Mouse (Mus musculus): Measurements from ENCODE around the gene Asah2.
"Not testable (repeated sequence)": the region's sequence is repeated elsewhere in the genome, so short reads cannot be mapped to it uniquely, and the experiment has no call there.

Gene Asah2

GRCm38 (mm10) chr19:32102294-32102975 lies 5.6 kb downstream of the Asah2 start:
- no peak for DNase-seq

DNA sequence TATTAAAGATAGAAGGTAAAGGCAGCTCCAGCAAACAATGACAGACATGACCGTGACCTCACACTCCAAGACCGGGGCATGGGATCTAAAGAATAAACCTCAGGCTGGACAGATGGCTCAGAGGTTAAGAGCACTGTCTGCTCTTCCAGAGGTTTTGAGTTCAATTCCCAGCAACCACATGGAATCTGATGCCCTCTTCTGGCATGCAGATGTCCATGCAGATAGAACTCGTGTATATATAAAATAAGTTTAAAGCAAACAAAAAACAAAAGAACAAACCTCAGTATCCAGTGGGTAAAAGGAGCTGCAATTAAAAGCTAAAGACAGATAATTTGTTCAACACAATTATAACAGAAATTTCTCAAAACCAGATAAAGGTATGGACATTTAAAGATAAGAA lies 9.4 kb downstream of the Asah2 start:
- no peak for DNase-seq

- DNase-seq: no peak
These were observed 15.7 kb downstream of the Asah2 start for GRCm38 (mm10) chr19:32092358-32092757.

DNA sequence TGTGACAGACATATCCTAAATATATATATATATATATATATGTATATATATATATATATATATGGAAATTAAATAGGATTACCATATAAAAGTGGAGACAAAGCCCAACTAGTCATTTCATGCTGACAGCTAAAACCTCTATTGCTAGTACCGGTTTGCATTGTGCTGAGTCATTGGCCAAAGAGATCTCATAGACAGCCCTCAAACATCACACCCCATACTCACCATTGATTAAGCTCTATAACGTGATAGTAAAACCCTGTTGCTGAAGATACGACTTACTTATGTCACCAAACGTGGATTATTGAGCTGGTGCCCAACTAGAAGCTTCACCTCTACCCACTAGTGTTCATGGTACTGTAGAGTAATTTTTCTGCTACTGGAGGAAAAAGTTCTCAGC lies 17.2 kb downstream of the Asah2 start:
- no peak for DNase-seq

DNA sequence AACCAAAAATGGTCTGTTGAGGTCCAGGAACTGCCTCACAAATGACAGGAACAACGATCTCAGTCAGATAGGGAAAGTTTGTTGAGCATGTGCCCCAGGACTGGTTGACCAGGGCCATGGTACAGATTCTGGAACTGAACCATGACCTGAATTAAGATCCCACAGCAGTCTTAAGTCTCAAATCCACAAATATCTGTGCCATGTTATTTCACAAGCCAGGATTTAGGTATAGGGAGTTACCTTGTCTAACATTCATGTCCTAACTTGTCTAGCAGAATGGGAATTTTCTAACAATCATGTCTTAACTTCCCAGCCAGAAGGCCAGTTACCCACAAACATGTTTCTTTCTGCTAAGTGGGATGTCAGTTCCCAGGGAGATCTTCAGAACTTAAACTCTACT lies 19.4 kb downstream of the Asah2 start:
- DNase-seq: no peak

- DNase-seq: no peak
These were observed 20.1 kb downstream of the Asah2 start for GRCm38 (mm10) chr19:32087736-32088470.

GRCm38 (mm10) chr19:32084813-32085212 lies 23.2 kb downstream of the Asah2 start:
- not testable (repeated sequence) for DNase-seq

GRCm38 (mm10) chr19:32070340-32070739 lies 37.7 kb downstream of the Asah2 start:
- DNase-seq: no peak

DNA sequence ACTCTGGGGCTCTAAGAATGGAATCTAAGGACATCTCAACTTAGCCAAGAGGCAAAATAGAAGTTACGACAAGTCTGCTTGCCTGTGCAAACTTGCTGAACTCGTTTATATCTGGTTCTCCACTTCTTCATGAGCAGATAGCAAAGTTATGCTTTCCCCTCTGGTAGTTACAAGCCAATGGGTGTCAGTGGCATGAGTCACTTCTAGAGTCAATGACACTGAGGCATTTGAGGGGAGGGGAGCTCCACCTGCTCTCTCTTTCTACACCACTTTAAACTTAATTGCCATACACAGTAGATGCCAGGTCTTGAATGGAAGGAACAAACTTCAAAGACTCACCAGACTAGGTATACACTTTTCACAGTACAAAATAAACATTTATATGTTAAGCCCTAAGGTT lies 38.4 kb downstream of the Asah2 start:
- DNase-seq: no peak

DNA sequence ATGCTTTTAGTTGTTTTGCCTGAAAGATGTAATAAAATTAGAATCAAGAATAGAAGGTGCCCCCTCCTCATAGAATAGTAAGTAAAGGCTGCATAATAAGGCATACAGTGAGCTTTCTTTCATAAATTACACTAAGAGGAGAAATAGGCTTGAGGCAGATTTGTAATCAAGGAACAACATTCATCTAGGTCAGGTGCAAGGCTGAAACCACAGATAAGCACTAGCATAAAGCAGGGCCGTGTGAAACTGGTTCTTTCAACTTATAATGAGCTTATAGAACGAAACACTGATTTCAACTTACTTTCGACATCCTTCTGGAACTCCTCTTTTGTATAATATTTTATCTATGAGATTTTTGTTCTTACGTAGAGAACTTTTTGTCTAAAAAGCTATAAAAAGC lies 40.3 kb downstream of the Asah2 start:
- DNase-seq: no peak

DNA sequence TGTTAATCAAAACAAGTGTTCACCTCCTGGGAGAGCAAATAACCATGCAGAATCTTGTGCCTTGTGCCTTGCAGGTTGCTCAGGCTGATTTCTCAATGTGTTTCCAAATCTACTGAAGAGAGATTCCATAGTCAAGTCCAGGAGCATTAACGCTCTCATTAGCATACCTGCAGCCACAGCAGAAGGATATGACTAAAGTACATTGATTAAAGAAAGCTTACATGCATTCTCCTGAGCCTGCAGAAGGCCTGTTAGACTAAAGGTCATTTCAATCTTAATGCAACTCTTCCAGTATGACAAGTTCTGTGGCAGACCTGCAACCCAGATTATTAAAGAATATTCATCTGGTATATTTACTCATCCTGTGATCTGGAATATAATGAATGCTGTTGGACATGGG lies 46.7 kb downstream of the Asah2 start:
- DNase-seq: no peak

GRCm38 (mm10) chr19:32056252-32056651 lies 51.8 kb downstream of the Asah2 start:
- DNase-seq: no peak

GRCm38 (mm10) chr19:32055725-32056124 lies 52.3 kb downstream of the Asah2 start:
- DNase-seq: no peak

DNA sequence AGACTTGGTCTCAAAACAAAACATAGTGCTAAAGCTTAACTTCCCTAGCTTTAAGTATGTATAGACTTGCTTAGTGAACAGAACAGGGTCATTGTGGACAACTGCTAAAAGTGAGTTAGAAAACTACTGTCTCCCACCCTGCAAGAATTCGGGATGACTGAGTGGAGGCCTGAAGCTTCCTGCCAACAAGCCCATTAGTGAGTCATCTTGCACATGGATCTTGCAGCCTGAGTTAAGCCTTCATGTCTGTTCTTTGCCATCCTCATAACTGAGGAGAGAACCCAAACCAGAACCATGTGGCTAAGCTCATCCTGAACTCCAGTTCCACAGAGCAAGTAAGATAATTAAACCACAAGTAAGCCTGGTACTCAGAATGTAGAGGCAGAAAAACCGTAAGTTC lies 56.8 kb downstream of the Asah2 start:
- DNase-seq: no peak

DNA sequence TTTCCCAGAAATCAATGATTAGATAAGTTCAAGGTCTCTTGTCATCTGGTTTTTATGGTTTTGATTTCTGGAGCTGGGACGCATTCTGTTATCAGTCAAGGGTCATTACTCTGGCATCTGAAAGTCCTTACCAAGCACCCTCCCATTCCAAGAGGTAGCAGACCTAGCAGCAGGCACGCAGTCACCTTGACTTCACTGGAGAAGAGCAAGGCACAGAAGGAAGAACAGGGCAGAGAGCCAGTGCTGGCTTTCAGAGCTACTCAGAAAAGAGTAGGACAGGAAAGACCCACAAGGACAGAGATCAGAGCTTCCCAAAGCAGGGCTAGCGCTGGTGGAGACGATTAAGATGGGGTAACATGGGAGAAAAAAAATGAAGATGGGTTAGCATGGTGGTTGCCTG lies 75.1 kb downstream of the Asah2 start:
- no peak for DNase-seq

DNA sequence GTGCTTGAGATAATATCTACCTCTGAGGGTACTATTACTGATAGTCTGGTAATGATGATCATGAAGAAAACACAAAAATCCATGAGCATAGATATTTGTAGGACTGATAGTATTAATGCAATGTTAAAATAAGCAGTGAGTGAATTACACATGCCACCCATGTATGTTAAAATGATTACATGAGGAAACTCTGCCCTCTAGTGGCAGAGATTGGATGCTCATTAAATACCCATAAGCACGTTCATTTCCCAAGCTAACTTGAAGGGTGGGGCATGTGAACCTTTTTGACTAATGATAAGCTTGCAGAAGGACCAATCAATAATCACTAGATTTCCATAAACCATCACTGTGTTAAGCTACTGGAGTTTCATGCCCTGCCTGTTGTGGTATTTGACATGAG lies 77.6 kb downstream of the Asah2 start:
- DNase-seq: peak in 1 of 2 experiments; percentile 13

GRCm38 (mm10) chr19:32025443-32025842 lies 82.6 kb downstream of the Asah2 start:
- no peak for DNase-seq

- DNase-seq: no peak
These were observed 88.3 kb downstream of the Asah2 start for GRCm38 (mm10) chr19:32019722-32020121.

DNA sequence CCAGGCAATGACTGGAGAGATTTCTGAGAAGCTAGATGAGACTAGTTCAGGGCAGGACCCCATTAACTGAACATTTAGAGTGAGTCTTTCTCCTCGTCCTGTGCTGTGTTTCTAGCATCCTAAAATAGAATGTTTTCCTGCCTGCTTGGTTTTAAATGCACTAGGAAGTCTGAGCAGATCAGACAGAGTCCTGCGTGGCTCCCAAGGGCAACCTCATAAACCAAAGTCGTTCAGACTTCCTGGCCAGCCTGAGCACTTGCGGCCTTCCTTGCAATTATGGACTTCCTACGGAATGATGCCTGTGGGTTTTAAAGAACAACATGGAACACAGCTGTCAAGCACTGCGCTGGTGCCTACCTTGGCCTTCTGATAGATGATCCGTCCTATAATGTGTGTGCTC lies 89.4 kb downstream of the Asah2 start:
- DNase-seq: peak; percentile 5 to 29

GRCm38 (mm10) chr19:32018053-32018452 lies 90.0 kb downstream of the Asah2 start:
- no peak for DNase-seq

GRCm38 (mm10) chr19:32002623-32003022 lies 105.4 kb downstream of the Asah2 start:
- DNase-seq: no peak

DNA sequence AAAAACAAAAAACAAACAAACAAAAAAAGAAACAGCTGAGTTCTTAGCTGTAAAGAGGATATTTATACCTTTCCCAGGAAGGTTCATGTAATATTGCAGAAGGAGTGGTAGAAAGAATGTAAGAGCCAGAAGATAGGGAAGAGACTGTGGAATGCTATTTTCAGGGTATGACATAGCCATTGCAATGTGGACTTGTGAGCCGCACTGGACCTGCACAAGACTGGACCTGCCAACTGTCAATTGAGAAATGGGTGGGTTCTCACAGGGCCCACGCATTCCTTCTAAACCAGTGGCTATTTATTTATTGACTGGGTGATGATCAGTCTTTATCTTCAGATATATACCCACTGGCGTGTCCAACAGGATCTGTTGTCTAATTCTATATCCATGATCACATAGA lies 111.1 kb downstream of the Asah2 start:
- DNase-seq: no peak

DNA sequence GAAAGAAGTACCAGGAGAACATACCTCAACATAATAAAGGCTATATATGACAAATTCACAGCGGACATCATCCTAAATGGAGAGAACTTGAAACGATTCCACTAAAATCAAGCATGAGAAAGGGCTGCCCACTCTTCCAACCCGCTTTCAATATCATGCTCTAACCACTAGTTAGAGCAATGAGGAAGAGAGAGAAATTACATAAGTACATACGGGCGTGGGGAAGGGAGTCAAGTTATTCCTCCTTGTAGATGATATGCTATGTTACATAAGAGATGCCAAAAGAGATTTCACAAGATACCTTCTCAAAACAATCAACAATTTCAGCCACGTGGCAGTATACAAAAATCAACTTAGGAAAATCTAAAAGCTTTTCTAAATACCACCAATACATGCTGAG lies 117.0 kb downstream of the Asah2 start:
- no peak for DNase-seq

DNA sequence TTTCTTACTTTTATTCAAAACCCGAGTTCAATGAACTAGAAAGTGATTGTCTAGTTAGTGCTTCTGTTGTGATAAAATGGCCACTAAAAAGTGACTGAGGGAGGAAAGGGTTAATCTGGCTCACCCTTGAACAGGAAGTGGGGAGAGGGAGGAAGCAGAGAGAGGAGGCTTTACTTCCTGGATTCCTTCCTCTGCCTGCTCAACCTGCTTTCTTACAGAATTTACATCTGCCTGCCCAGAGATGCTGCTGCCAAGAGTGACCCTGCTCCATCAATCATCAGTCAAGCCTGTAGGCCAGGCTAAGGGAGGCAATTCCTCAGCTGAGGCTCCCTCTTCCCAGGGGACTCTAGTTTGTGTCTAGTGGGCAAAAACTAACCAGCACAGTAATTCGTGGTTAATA lies 132.1 kb downstream of the Asah2 start:
- DNase-seq: peak; percentile 18 to 37

GRCm38 (mm10) chr19:31971998-31972397 lies 136.0 kb downstream of the Asah2 start:
- DNase-seq: peak; percentile 90 to 92
